Mouse (Mus musculus) CH12.LX (cell line): ENCODE data around the gene Golgb1. TPM values are rescaled to one million over a fixed set of nuclear protein-coding genes. Genes with fewer than 3 reads are reported as not detected.

Experiments used
- DNase-seq: peaks from one replicate; pipeline ENCODE4 v3.0.0-alpha.2; 2013; ENCODE audit errors: extremely low read depth
- H3K27ac ChIP-seq: 2 replicates; pipeline ENCODE4 v1.5.1; 2012; ENCODE audit warnings: low read depth, mild to moderate bottlenecking, control low read depth, moderate library complexity; ENCODE audit not compliant: insufficient read depth
- H3K27me3 ChIP-seq: replicated peaks from 2 replicates; pipeline ENCODE3; 2012; ENCODE audit warnings: inconsistent platforms
- H3K36me3 ChIP-seq, 2 experiments: replicated peaks in 1 of 2; 2 replicates each; pipeline versions ENCODE3 to v1.6.1; 2012; ENCODE audit warnings: inconsistent platforms in 1 of 2, low read length in 1 of 2, mild to moderate bottlenecking in 1 of 2, mixed read lengths in 1 of 2, moderate library complexity in 1 of 2; ENCODE audit not compliant: control insufficient read depth in 1 of 2, insufficient read depth in 1 of 2
- H3K4me1 ChIP-seq, 2 experiments: 2 replicates each; pipeline ENCODE4 v1.6.1; 2012; ENCODE audit warnings: inconsistent platforms in 1 of 2, moderate library complexity in 1 of 2; ENCODE audit not compliant: insufficient read depth in 2 of 2, control insufficient read depth in 1 of 2
- H3K4me2 ChIP-seq: 2 replicates; pipeline ENCODE4 v1.6.1; 2012; ENCODE audit warnings: low read depth, mild to moderate bottlenecking, control low read depth; ENCODE audit not compliant: poor library complexity, insufficient read depth, severe bottlenecking
- H3K4me3 ChIP-seq, 3 experiments: fragments of 150-350 bp in 1 of 3; sonication (generic) in 1 of 3; replicated peaks in 1 of 3; 2 replicates each; pipeline versions ENCODE3 to v1.5.1; 2011 to 2012; ENCODE audit warnings: low read depth in 2 of 3, low read length in 2 of 3, mild to moderate bottlenecking in 2 of 3, moderate library complexity in 2 of 3, control low read depth in 1 of 3, improper control_type of control experiment in 1 of 3, inconsistent platforms in 1 of 3, mixed read lengths in 1 of 3; ENCODE audit not compliant: poor library complexity in 1 of 3
- H3K79me2 ChIP-seq: replicated peaks from 2 replicates; pipeline ENCODE4 v1.6.1; 2012; ENCODE audit warnings: mild to moderate bottlenecking, moderate library complexity; ENCODE audit not compliant: control insufficient read depth, poor library complexity, insufficient read depth, severe bottlenecking; ENCODE audit errors: extremely low read depth
- H3K9ac ChIP-seq: 2 replicates; pipeline ENCODE4 v1.6.1; 2012; ENCODE audit warnings: low read depth, mild to moderate bottlenecking, control low read depth, moderate library complexity; ENCODE audit not compliant: insufficient read depth
- H3K9me3 ChIP-seq: replicated peaks from 2 replicates; pipeline ENCODE3; 2012; ENCODE audit warnings: low read length, inconsistent platforms, mixed read lengths
- CTCF ChIP-seq, 2 experiments: IDR thresholded peaks in 1 of 2; conservative IDR thresholded peaks in 1 of 2; 2 replicates each; pipeline ENCODE4 v1.5.1; 2011 to 2012; ENCODE audit warnings: low read depth in 2 of 2, low read length in 2 of 2, improper control_type of control experiment in 1 of 2, inconsistent platforms in 1 of 2, mild to moderate bottlenecking in 1 of 2, moderate library complexity in 1 of 2
- EP300 ChIP-seq: IDR thresholded peaks from 2 replicates; pipeline ENCODE4 v1.6.1; 2011; ENCODE audit warnings: low read length, improper control_type of control experiment
- ETS1 ChIP-seq: conservative IDR thresholded peaks from 2 replicates; pipeline ENCODE4 v1.6.1; 2012; ENCODE audit warnings: low read depth, mild to moderate bottlenecking, inconsistent platforms, low read length, improper control_type of control experiment, moderate library complexity
- GABPA ChIP-seq: IDR thresholded peaks from 2 replicates; pipeline ENCODE4 v1.6.1; 2012; ENCODE audit warnings: low read depth, low read length, improper control_type of control experiment, inconsistent platforms; ENCODE audit not compliant: insufficient replicate concordance
- JUN ChIP-seq: IDR thresholded peaks from 2 replicates; pipeline ENCODE4 v1.6.1; 2011; ENCODE audit warnings: low read depth, mild to moderate bottlenecking, low read length, improper control_type of control experiment, moderate library complexity; ENCODE audit not compliant: insufficient read depth
- KAT2A ChIP-seq: IDR thresholded peaks from 2 replicates; pipeline ENCODE4 v1.6.1; 2012; ENCODE audit warnings: low read length, improper control_type of control experiment, inconsistent platforms; ENCODE audit not compliant: insufficient replicate concordance
- MEF2A ChIP-seq: IDR thresholded peaks from 2 replicates; pipeline ENCODE4 v1.6.1; 2014; ENCODE audit warnings: low read depth, mild to moderate bottlenecking, inconsistent platforms, low read length, improper control_type of control experiment, borderline replicate concordance
- MXI1 ChIP-seq: IDR thresholded peaks from 2 replicates; pipeline ENCODE4 v1.6.1; 2011; ENCODE audit warnings: mild to moderate bottlenecking, low read depth, low read length, improper control_type of control experiment
- NRF1 ChIP-seq: IDR thresholded peaks from 2 replicates; pipeline ENCODE4 v1.6.1; 2014; ENCODE audit warnings: low read depth, mild to moderate bottlenecking, inconsistent platforms, low read length, improper control_type of control experiment, moderate library complexity
- PAX5 ChIP-seq: IDR thresholded peaks from 2 replicates; pipeline ENCODE4 v1.6.1; 2012; ENCODE audit warnings: low read length, inconsistent platforms, mixed read lengths
- RAD21 ChIP-seq: IDR thresholded peaks from 2 replicates; pipeline ENCODE4 v1.6.1; 2011; ENCODE audit warnings: low read depth, mild to moderate bottlenecking, low read length, improper control_type of control experiment, moderate library complexity
- SMC3 ChIP-seq: IDR thresholded peaks from 2 replicates; pipeline ENCODE4 v1.6.1; 2011; ENCODE audit warnings: low read depth, low read length, improper control_type of control experiment
- ZNF384 ChIP-seq: IDR thresholded peaks from 2 replicates; pipeline ENCODE4 v1.6.1; 2012; ENCODE audit warnings: low read depth, low read length, improper control_type of control experiment, inconsistent platforms
- dilution Hi-C: fragments of 300-500 bp; cut with MboI; formaldehyde crosslinking; loops from 2 replicates; pipeline ENCODE4 v1.14.3; 2020; ENCODE audit warnings: low sequenced_read_pairs; ENCODE audit not compliant: extremely low pct_unique_long_range_greater_than_20kb, extremely low pct_ligation_motif_present
- in situ Hi-C: fragments of 300-500 bp; cut with MboI; formaldehyde crosslinking; loops from 3 replicates; pipeline ENCODE4 v1.14.3; 2019; ENCODE audit warnings: low sequenced_read_pairs, low pct_ligation_motif_present, low pct_unique_long_range_greater_than_20kb, mixed read lengths
- polyA plus RNA-seq: library from polyadenylated mRNA; unstranded; fragments of >175 nt; gene quantifications from 2 replicates; pipeline ENCODE4 v1.2.1, GENCODE M21; 2012; ENCODE audit warnings: low read depth; ENCODE audit not compliant: insufficient read length
- total RNA-seq, 2 experiments: library from RNA; depleted of rRNA; stranded (reverse); fragments of 300-350 nt in 1 of 2; fragments of >200 nt in 1 of 2; gene quantifications; 2 replicates each; pipeline ENCODE4 v1.2.3; 2012 to 2014

The Golgb1 gene
- total and polyA plus RNA-seq, 3 experiments = 65.6 to 112 (median 96.8) TPM

- H3K4me1 ChIP-seq = peaks cover 4 to 37% of the 10 kb centered on the region in 2 experiments
- no peak for DNase-seq
- TF ChIP-seq NRF1 = no peak
- TF ChIP-seq CTCF (conservative IDR thresholded peaks at IDR 0.05 in 1 of 2, IDR thresholded peaks at IDR 0.05 in 1 of 2; ENCODE audit: low read depth in 2 of 2, low read length in 2 of 2) = peak in 1 of 2 experiments; percentile 57; a peak in 2 of 4 replicates
- peak; percentile 64 for TF ChIP-seq RAD21
- peak; percentile 51 for TF ChIP-seq SMC3
- no peak for TF ChIP-seq KAT2A
- no peak for TF ChIP-seq ETS1
- no peak for TF ChIP-seq GABPA
- H3K4me2 ChIP-seq = no peak overlapping the region
- H3K4me3 ChIP-seq = no peak overlapping the region
- in situ Hi-C loops = no loop called here
- H3K27me3 ChIP-seq = no peaks in the 10 kb centered on the region
- no peak overlapping the region for H3K27ac ChIP-seq
- dilution Hi-C loops = no loop called here
- H3K9ac ChIP-seq = no peak overlapping the region
- peaks cover 54 to 80% of the 10 kb centered on the region in 2 experiments for H3K36me3 ChIP-seq
- H3K9me3 ChIP-seq = no peaks in the 10 kb centered on the region
- H3K79me2 ChIP-seq = peaks cover 22% of the 10 kb centered on the region
Measured at GRCm38 (mm10) chr16:36946459-36947159, 71.7 kb downstream of the Golgb1 start.

DNA sequence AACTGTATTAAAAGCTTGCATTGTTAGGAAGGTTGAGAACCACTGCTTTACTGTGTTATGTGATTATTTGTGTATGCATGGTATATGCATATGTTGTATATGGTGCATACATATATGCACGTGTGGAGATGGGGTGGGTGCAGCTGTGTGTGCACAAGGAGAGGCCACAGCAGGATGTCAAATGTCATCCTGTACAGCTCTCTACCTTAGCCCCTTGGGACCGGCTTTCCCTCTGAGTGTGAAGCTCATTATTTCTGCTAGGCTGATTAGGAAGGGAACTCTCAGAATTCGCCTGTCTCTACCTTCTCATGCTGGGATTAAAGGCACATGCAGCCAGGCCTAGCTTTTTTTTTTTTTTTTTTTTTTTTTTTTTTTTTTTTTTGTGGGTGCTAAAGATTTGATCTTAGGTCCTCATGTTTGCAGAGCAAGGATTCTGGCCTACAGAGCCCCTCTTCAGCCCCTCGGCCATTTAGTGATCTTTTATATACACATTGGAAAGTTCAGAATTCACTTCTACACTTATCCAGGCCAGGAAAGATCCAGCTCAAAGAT, 72.8 kb downstream of the Golgb1 start:
- dilution Hi-C loops = no loop called here
- Histone ChIP-seq H3K79me2 (peaks cover 13% of the 10 kb centered on the region), H3K9ac (no peak overlapping the region), H3K27ac (no peak overlapping the region), H3K4me1 (peaks cover 0 to 26% of the 10 kb centered on the region in 2 experiments; a peak in 3 of 4 replicates), H3K9me3 (no peaks in the 10 kb centered on the region), H3K27me3 (no peaks in the 10 kb centered on the region), H3K4me2 (no peak overlapping the region), H3K36me3 (peaks cover 59 to 78% of the 10 kb centered on the region in 2 experiments), H3K4me3 (no peak overlapping the region)
- no peak for DNase-seq
- no peak for TF ChIP-seq EP300
- no peak for TF ChIP-seq MEF2A
- no peak for TF ChIP-seq PAX5
- TF ChIP-seq JUN = no peak
- TF ChIP-seq ZNF384 = peak; percentile 63
- TF ChIP-seq ETS1 = no peak
- no peak for TF ChIP-seq MXI1
- in situ Hi-C loops = no loop called here
